Mouse (Mus musculus) thymus, adult 2 months (tissue): ENCODE results near the gene Mbd4. TPM values are rescaled to one million over a fixed set of nuclear protein-coding genes. Genes with fewer than 3 reads are reported as not detected.

Experiments used
- DNase-seq: peaks from one replicate; pipeline ENCODE4 v3.0.0; 2021
- H3K27ac ChIP-seq: fragments of 200-500 bp; 2 replicates; pipeline ENCODE4 v1.5.1; 2012; ENCODE audit warnings: low read length, control low read depth; ENCODE audit not compliant: control insufficient read depth, insufficient read depth
- H3K27me3 ChIP-seq: fragments of 200-500 bp; 2 replicates; pipeline ENCODE4 v1.6.1; 2012; ENCODE audit warnings: mild to moderate bottlenecking, low read length, moderate library complexity, mixed read lengths; ENCODE audit not compliant: control insufficient read depth, insufficient read depth
- H3K36me3 ChIP-seq: fragments of 200-500 bp; 2 replicates; pipeline ENCODE4 v1.6.1; 2012; ENCODE audit warnings: mild to moderate bottlenecking, low read length, moderate library complexity; ENCODE audit not compliant: control insufficient read depth, insufficient read depth
- H3K4me1 ChIP-seq: fragments of 200-500 bp; replicated peaks from 2 replicates; pipeline ENCODE4 v1.6.1; 2012; ENCODE audit warnings: low read length; ENCODE audit not compliant: control insufficient read depth, insufficient read depth
- H3K4me3 ChIP-seq: fragments of 200-500 bp; 2 replicates; pipeline ENCODE4 v1.5.1; 2012; ENCODE audit warnings: mild to moderate bottlenecking, low read length, control low read depth, moderate library complexity; ENCODE audit not compliant: control insufficient read depth, insufficient read depth
- CTCF ChIP-seq: fragments of 200-500 bp; IDR thresholded peaks from 2 replicates; pipeline ENCODE4 v1.5.1; 2012; ENCODE audit warnings: mild to moderate bottlenecking, control low read depth, low read length, moderate library complexity, borderline replicate concordance; ENCODE audit not compliant: control insufficient read depth, poor library complexity, insufficient read depth; ENCODE audit errors: extremely low read depth
- POLR2A ChIP-seq: fragments of 200-500 bp; IDR thresholded peaks from 2 replicates; pipeline ENCODE4 v1.6.1; 2012; ENCODE audit warnings: mild to moderate bottlenecking, low read length, control low read depth, moderate library complexity; ENCODE audit not compliant: control insufficient read depth, poor library complexity, insufficient read depth; ENCODE audit errors: extremely low read depth
- WGBS: fragments of 180-500 bp; shearing (Covaris S2); methylation state at CpG from one replicate; pipeline ENCODE4 v1.1.7; 2018; 5-methylcytosine and 5-hydroxymethylcytosine counted together
- polyA plus RNA-seq: library from polyadenylated mRNA; depleted of rRNA; stranded (reverse); fragments of >200 nt; gene quantifications from 2 replicates; pipeline ENCODE4 v1.2.3, GENCODE M21; 2012

Gene Mbd4
- polyA plus RNA-seq, 1 experiment, result 9.0 TPM

DNA sequence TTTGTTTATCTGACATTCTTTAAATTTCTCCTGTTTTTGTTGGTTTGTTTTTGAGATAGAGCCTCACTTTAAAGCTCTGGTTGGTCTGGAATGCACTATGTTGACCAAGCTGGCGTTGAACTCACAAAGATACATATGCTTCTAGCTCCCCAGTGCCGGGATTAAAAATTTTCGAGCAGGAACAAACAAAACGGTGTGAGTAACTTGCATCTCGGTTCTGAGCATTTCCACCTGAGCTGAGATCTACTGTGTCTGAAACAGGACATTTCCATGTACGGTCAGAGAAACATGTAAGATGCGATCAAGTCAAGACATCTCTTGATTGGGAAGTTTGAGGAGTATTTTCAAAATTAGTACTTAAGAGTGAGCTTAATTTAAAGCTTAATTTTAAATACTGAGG, 814 bp upstream of the Mbd4 start:
- H3K4me1 ChIP-seq, result peaks cover 8% of the 10 kb centered on the region
- no peaks in the 10 kb centered on the region for H3K27me3 ChIP-seq
- H3K27ac ChIP-seq, result no peak overlapping the region; the same call in 1 of the 2 replicates
- H3K36me3 ChIP-seq, result no peaks in the 10 kb centered on the region
- no peak for DNase-seq
- TF ChIP-seq POLR2A (no peak), CTCF (no peak)
- WGBS, result 67% methylated on average over 7 of the region's 7 CpGs
- H3K4me3 ChIP-seq, result no peak overlapping the region

DNA sequence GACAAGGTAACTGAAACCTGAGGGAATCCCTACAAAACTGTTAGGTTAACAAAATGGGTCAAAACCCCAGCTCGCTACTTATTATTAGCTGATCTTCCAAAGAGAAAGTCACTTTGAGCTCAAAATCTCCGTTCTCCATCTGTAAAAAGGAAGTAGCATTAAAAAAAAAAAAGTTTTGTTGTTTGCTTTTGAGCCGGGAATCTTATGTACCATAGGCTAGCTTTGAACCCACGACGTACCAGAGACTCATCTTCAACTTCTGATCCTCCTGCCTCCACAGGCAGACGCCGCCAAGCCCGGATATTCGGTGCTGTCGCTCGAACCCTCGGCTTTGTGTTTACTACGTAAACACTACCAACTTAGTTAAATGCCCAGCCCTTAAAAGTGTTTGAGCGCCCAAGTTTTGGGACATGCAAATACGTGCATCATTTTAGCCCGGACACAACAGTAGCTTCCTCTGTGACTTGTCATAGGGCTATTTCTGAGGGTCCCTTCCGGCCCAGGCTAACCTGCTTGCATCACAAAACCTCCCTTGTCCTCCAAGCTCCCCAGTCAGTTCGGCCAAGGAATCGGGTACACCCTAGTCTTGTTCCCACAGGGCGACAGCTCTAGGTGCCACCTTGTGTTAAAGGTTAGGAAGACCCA, 603 bp downstream of the Mbd4 start:
- peak overlapping the region; percentile 73 for H3K27ac ChIP-seq
- TF ChIP-seq CTCF (no peak), POLR2A (no peak)
- WGBS, result 4% methylated on average over 20 of the region's 20 CpGs
- peak overlapping the region; percentile 59 for H3K4me3 ChIP-seq
- DNase-seq, result no peak
- no peaks in the 10 kb centered on the region for H3K27me3 ChIP-seq
- no peaks in the 10 kb centered on the region for H3K36me3 ChIP-seq
- H3K4me1 ChIP-seq, result peaks cover 8% of the 10 kb centered on the region

DNA sequence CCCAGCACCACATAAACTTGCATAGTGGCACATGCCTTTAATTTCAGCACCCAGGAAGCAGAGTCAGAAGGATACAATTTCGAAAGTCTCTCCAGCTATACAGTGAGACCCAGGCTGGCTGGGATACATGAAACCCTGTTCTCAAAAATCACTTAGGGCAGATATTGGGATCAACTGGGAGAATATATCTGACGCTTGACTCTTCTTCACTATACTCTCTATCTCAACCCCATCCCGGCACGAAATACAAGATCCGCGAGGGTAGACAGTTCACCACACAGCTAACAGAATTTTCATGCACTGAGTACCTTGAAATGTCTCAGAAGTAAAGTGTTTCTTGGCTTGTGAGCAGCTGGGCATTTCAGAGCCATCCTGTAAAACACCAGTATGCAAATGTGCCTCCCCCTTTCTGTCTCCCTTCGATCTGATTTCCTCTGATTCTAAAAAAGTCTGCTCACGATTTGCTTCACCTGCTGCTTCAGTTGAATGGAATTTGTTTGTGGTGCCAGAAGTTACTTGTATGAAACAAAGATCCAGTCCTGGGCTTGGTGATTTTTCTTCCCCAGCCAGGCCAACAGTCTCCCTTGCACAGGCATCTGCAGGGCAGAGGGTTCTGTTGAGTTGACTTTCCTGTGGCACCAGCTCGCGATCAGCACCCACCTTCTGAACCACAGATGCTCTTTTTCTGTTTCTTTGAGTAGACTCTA, 4.4 kb downstream of the Mbd4 start:
- peaks cover 8% of the 10 kb centered on the region for H3K4me1 ChIP-seq
- H3K27me3 ChIP-seq, result no peaks in the 10 kb centered on the region
- no peak overlapping the region for H3K4me3 ChIP-seq
- WGBS, result 81% methylated on average over 10 of the region's 10 CpGs
- DNase-seq, result no peak
- TF ChIP-seq CTCF, result no peak
- H3K36me3 ChIP-seq, result peaks cover 8% of the 10 kb centered on the region
- peak overlapping the region; percentile 55 for H3K27ac ChIP-seq

DNA sequence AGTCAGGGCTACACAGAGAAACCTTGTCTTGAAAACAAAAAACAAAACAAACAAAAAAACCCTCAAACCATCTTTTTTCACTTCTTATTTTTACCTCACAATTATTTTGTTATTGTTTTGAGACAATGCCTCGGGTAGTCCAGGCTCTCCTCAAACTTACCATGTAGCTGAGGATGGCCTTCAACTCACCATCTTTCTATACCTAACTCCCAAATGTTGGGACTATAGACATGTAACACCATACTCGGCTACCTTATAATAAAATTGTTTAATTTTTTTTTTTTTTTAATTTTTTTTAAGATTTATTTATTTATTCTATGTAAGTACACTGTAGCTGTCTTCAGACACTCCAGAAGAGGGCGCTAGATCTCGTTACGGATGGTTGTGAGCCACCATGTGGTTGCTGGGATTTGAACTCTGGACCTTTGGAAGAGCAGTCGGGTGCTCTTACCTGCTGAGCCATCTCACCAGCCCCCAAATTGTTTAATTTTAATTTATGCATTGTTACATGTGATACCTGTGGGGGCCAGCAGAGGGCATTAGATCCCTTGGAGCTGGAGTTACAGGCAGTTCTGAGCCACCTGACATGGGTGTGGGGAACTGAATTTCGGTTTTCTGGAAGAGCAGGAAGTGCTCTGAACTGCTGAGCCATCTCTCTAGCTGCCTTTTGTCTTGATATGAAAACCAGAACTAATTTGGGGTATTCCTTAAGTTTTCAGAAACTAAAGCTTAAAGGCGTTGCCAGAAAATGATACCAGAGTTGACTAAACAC, 6.3 kb downstream of the Mbd4 start:
- TF ChIP-seq CTCF, result no peak
- TF ChIP-seq POLR2A, result no peak
- Histone ChIP-seq H3K36me3 (peaks cover 15% of the 10 kb centered on the region), H3K27ac (no peak overlapping the region), H3K4me1 (0 out of 2 replicates have a peak, but pooled peaks cover 2% of the 10 kb centered on the region), H3K27me3 (no peaks in the 10 kb centered on the region), H3K4me3 (no peak overlapping the region)
- peak; percentile 74 for DNase-seq
- 27% methylated on average over 8 of the region's 8 CpGs for WGBS

DNA sequence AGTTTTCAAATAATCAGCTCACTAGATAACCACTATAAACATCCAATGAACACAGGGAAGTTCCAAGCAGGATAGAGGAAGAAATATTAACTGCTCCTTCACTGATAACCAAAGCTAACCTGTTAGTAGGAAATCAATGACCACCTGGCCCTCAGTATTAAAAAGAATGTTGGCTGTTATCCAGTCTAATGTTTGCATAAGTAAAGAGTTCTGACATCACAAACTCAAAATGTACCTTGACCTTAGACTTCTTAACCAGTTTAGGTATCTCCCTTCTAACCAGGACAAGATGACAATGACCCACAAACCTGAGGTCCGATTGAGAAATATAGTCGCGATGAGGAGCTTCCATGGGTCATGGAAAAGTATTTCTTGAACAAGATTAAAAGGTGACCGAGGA, 8.2 kb downstream of the Mbd4 start:
- no peaks in the 10 kb centered on the region for H3K27me3 ChIP-seq
- no peak for DNase-seq
- no peak for TF ChIP-seq POLR2A
- TF ChIP-seq CTCF, result no peak
- no peak overlapping the region for H3K27ac ChIP-seq
- no peak overlapping the region for H3K4me3 ChIP-seq
- 98% methylated on average over 4 of the region's 4 CpGs for WGBS
- H3K36me3 ChIP-seq, result peaks cover 15% of the 10 kb centered on the region
- H3K4me1 ChIP-seq, result 0 out of 2 replicates have a peak, but pooled peaks cover 2% of the 10 kb centered on the region

DNA sequence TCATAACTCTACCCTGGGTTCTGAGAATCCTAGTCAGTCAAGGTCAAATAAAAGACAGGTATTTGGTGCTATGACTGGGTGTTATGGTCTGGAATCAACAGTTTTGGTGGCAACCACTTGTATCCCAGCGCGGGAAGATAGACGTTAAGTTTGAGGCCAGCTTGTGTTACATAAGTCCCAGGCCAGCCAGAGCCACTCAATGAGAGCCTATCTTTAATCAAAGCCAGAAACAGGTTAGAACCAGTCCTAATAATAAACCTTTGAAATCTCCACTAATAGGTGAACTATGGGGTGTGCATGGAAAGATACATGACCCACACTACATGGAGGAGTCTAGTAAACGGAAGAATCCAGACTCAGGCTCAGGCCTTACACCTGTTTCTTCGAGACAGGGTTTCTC, 14.4 kb downstream of the Mbd4 start:
- WGBS, result 89% methylated on average over 5 of the region's 5 CpGs

More for the DNA sequence above, 14.4 kb downstream of the Mbd4 start:
- H3K36me3 ChIP-seq, result peaks cover 7% of the 10 kb centered on the region
- peaks cover 10% of the 10 kb centered on the region for H3K4me1 ChIP-seq
- no peak overlapping the region for H3K4me3 ChIP-seq
- no peaks in the 10 kb centered on the region for H3K27me3 ChIP-seq
- no peak overlapping the region for H3K27ac ChIP-seq
- DNase-seq, result no peak
- TF ChIP-seq CTCF (no peak), POLR2A (no peak)
